Mouse (Mus musculus) spleen, adult 18-20 months (tissue): ENCODE measurements around the gene Snap23.
"Not testable (repeated sequence)": the region's sequence is repeated elsewhere in the genome, so short reads cannot be mapped to it uniquely, and the experiment has no call there.

Source experiments
- DNase-seq, 2 experiments: peaks; one replicate each; pipeline ENCODE4 v3.0.0; 2022; ENCODE audit warnings: mixed read lengths in 2 of 2

The Snap23 gene

GRCm38 (mm10) chr2:120566886-120567797 lies at the start of gene Snap23:
Gene Snap23, plus strand, starts transcription at chr2:120567671.
- DNase-seq = peak; percentile 85 to 89

DNA sequence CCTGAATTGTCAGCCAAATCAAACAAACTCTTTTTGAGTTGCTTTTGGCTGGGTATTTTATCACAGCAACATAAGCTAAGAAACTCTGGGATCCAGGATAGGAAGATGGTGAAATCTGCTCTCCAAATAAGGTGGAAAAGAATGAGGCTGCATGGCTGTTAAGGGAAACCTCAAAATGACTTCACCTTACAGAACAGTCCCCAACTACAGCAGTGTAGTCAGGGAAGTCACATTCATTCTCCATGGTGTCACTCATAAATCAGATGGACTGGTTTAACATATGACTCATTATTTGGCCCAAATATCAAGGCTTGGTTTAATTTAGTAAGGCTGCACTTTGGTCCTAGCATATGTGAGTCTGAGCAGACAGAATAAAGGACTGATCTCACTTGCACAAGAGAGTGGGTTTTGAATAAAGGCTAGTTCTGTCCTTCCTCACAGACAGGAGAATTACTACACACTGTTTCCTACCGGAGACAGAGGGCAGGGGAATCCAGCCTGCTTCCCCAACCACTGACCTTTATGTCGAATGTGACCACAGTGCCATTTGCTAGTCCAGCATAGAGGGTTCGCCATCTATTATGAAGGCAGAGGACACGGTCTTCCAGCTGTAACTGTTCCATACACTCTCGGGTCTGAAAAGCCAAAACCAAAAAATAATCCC lies 48.8 kb upstream of the Snap23 start:
- no peak for DNase-seq

GRCm38 (mm10) chr2:120526771-120527170 lies 40.7 kb upstream of the Snap23 start:
- DNase-seq = no peak

GRCm38 (mm10) chr2:120529531-120529930 lies 37.9 kb upstream of the Snap23 start:
- DNase-seq = no peak

- no peak for DNase-seq
Observed at GRCm38 (mm10) chr2:120531223-120531622, 36.2 kb upstream of the Snap23 start.

GRCm38 (mm10) chr2:120539333-120539732 lies 28.1 kb upstream of the Snap23 start:
- peak in 1 of 2 experiments; percentile 8 for DNase-seq

- peak; percentile 6 to 28 for DNase-seq
Observed at GRCm38 (mm10) chr2:120539778-120540208, 27.7 kb upstream of the Snap23 start.

DNA sequence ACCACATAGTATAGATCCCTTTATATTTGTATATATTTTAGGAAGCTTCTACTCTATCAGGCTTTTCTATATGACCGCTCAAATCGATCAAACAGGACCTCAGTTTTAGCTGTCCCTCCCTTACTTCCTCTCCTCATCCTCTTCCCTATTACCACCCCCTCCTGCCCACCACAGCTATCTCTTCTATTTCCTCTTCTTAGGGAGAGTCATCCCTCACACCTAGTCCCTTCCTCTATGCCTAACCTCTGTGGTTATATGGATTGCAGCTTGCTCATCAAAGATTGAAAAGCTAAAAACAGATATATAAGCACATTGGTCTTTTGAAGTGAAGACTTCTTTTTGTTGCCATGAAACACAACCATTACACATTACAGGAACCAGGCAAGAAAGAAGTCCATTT lies 22.7 kb upstream of the Snap23 start:
- no peak for DNase-seq

GRCm38 (mm10) chr2:120556868-120557267 lies 10.6 kb upstream of the Snap23 start:
- no peak for DNase-seq

DNA sequence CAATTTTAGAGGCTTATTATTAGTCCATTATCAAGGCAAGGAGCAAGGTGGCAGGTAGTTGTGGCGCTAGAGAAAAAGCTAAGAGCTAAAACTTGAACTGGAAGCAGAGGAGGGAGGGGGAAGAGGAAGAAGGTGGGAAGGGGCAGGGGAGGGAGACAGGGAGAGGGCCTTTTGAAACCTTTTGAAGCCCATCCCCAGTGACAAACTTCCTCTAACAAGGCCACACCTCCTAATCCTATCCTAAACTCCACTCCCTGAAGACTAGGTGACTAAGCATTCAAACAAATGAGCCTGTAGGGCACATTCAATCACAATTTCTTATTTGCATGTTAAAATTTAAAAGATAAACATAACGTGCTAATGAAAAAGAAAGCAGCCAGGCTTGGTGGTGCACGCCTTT lies 8.7 kb upstream of the Snap23 start:
- DNase-seq = no peak

- no peak for DNase-seq
Observed at GRCm38 (mm10) chr2:120561524-120561923, 5.9 kb upstream of the Snap23 start.

DNA sequence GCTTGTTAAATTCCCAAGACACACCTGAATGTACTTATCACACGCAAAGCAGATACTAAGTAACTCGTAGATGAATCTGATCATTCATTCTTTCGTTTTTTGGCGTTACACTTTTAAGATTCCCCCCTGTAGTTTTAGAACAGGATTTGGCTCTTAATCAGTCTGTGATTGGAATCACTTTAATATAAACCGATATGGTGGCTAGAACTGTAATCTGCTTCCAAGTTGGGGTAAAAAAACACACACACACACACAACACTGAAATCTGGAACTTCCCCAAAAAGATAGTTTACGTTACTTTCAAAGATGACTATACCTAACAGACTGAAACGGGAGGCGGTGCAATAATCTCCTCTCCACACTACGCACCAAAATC lies 4.6 kb upstream of the Snap23 start:
- DNase-seq = no peak

DNA sequence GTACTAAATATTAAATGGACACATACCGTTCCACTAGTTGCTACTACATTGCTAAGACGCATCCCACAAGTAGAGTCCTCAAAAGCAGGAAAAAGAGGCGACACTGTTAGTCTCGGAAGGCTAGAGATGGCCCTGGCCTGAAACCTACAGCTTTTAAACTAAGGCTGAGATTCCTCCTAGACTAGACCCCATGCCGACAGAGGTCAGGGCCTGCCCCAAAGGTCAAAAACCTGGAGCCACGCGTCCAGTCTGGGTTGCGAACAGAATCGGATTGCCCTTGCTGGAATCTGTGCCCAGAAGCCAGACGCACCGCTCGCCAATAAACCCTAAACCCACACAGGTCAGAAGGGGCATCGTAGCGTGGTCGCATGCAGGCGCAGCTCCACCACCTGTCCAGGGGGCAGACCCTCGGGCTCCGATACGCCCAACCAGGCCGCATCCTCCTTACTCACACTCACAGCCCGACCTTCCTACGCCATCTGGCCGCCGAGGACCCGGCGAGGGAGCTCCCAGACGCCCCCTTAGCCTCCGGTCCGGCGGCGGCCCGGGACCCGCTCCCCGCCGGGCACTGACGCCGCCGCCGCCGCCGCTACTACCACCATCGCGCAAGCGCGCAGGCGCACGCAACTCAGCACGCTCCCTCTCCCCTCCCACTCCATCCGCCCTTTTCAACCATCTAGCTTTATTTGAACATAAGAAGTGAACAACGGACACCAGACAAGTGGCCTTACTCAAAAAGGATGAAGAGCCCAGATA lies 4.1 kb upstream of the Snap23 start, which contains the start of gene Zfp106:
Zfp106 (minus strand) TSS at position 609 of the 756 bp plus-strand sequence.
- peak; percentile 74 to 82 for DNase-seq

DNA sequence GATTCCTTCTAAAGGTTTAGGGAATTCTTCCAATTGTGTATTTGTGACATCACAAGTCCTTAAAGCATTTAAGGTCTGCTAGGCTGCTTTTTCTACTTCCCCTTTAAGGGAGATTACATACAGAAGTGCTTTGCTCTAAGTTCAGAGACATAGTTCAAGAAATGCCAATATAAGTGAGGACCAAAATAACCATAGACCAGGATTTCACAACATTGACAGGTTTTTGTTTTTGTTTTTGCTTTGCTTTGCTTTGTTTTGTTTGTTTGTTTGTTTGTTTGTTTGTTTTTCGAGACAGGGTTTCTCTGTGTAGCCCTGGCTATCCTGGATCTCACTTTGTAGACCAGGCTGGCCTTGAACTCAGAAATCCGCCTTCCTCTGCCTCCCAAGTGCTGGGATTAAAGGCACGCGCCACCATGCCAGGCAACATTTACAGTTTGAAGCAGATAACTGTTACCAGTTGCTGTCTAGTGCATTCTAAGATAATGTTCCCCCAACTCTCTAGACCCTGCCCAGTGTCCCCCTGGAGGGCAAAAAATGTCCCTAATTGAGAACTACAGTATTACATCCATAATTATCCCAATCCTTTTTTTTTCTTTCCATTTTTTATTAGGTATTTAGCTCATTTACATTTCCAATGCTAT lies 2.8 kb upstream of the Snap23 start:
- DNase-seq = not testable (repeated sequence)

DNA sequence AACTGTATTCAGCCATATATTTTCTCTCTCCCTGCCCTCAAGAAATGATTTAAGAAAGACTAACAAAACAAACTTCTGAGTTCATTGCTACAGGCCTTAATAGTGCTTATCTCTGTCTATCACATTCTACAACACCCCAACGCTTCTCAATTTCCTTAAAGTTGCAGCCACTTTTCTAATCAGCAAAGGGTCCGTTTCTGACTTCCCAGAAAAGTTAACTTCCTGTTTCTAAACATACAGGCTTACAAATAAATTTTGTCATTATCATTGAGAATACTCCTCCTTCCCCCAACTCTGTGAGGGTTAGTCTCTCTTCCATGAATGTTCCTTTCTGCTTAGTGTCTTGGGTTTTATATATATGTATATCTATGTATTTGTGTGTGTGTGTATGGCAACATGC lies 2.1 kb upstream of the Snap23 start:
- DNase-seq = no peak

DNA sequence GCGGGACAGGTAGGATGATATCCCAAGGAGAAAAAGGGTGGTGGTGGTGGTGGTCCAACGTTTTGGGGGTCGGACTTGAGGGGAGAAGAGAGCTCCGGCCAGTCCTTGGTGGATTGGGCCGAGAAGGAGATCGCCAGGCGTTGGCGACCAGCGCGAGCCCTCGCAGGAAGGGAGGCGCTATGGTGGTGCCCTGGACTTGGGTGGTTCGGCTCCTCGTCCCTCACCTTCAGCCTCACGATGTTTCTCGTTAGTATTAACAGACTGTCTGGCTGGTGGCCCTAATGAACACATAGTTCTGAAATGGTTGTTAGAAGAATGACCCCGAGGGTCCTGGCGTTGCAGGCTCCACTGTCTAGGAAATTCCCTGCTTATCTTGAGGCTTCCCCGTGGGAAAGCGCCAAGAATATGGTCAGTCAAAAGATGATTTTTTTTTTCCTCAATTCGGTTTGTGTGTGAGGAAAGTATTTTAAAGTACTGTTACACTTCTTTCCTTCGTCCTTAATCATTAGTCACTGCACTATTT lies 388 bp downstream of the Snap23 start:
- DNase-seq = no peak

GRCm38 (mm10) chr2:120571081-120571480 lies 3.6 kb downstream of the Snap23 start:
- DNase-seq = no peak

DNA sequence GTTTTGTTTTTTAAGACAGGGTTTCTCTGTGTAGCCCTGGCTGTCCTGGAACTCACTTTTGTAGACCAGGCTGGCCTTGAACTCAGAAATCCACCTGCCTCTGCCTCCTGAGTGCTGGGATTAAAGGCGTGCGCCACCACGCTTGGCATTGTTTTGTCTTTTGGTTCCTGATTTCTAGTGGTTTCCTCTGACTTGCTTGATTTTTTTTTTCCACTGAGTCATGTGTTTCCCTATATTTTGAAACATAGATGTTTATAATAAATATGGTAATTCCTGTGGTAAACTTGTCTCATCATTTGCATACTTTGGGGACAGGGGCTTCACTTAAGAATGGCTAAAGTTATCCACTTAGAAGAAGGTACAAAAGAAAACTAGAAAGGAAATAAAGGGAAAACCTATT lies 4.7 kb downstream of the Snap23 start:
- DNase-seq = not testable (repeated sequence)

- no peak for DNase-seq
Observed at GRCm38 (mm10) chr2:120575121-120575520, 7.7 kb downstream of the Snap23 start.

DNA sequence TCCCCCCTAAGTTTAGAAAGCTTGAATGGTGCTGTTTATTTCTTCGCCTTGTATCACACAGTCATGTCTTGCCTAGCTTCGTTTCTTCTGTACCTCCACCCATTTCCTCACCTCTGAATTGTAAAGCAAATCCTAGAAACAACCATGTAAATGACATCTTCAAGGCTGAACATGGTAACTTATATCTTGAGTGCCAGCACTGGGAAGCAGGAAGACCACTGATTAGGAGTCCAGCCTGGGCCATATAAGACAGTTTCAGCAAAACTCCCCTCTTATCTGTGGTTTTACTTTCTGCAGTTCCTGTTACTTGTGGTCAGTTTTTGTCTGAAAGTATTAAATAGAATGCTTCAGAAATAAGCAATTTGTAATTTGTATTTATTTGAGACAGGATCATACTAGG lies 8.5 kb downstream of the Snap23 start:
- no peak for DNase-seq

- DNase-seq = no peak
Observed at GRCm38 (mm10) chr2:120577799-120578198, 10.3 kb downstream of the Snap23 start.

- no peak for DNase-seq
Observed at GRCm38 (mm10) chr2:120578286-120578685, 10.8 kb downstream of the Snap23 start.
